Mouse (Mus musculus): ENCODE measurements around the gene Rubcnl. TPM values are rescaled to one million over a fixed set of nuclear protein-coding genes. Genes with fewer than 3 reads are reported as not detected.

Gene Rubcnl
- polyA plus RNA-seq, 1 experiment: 2.6 TPM

GRCm38 (mm10) chr14:75064520-75064919 is 48.7 kb downstream of the Rubcnl start:
- 76% methylated on average over 7 of the region's 7 CpGs for WGBS
- no peak for DNase-seq (ENCODE audit: low read depth, low spot score)

- 95% methylated on average over 5 of the region's 5 CpGs for WGBS
- no peak for DNase-seq (ENCODE audit: low read depth, low spot score)
Measured at GRCm38 (mm10) chr14:75065211-75065610, 49.4 kb downstream of the Rubcnl start.

- no peak for DNase-seq (ENCODE audit: low read depth, low spot score)
- 73% methylated on average over 19 of the region's 19 CpGs for WGBS
Measured at GRCm38 (mm10) chr14:75068430-75069112, 52.7 kb downstream of the Rubcnl start.

- 73% methylated on average over 7 of the region's 7 CpGs for WGBS
- DNase-seq (ENCODE audit: low read depth, low spot score): no peak
Measured at GRCm38 (mm10) chr14:75069356-75069979, 53.6 kb downstream of the Rubcnl start.

GRCm38 (mm10) chr14:75071091-75071490 is 55.3 kb downstream of the Rubcnl start:
- WGBS: 88% methylated on average over 15 of the region's 15 CpGs

GRCm38 (mm10) chr14:75075299-75076180 is 59.7 kb downstream of the Rubcnl start:
- WGBS: 69% methylated on average over 10 of the region's 10 CpGs

More at GRCm38 (mm10) chr14:75071091-75071490, 55.3 kb downstream of the Rubcnl start:
- DNase-seq (ENCODE audit: low read depth, low spot score): no peak

DNA sequence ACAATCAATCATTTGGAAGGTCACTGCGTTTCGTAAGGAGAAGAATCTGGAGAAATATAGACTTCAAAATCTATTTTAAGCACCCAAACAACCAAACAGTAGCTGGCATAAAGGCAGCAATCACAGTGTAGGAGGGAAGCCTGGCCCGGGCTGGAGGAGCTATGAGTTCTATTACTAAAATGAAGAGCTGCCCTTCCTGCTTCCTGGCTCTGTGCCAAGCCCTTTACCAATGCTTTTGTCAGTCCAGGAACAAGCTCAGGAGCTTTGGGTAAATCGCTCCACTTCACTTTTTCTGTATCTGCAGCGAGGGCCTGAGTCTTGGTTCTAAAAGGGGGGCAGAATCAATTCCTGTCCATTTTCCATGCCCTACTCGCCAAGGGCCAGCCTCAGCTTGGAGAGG is 62.1 kb downstream of the Rubcnl start:
- DNase-seq (ENCODE audit: low read depth, low spot score): no peak
- 61% methylated on average over 6 of the region's 6 CpGs for WGBS

More at GRCm38 (mm10) chr14:75075299-75076180, 59.7 kb downstream of the Rubcnl start:
- DNase-seq (ENCODE audit: low read depth, low spot score): no peak

Other genes starting within 250 kb of the Rubcnl start
- gene Lrch1, start 68.2 kb upstream of the Rubcnl start, polyA plus RNA-seq (2012; rRNA removed): 6.5 and 10.0 TPM in 2 replicates
- gene Lrrc63, start 114.9 kb downstream of the Rubcnl start, polyA plus RNA-seq (2012; rRNA removed): not detected in 2 replicates
- 18.4 and 18.5 TPM in 2 replicates for gene Lcp1, start 115.1 kb downstream of the Rubcnl start, polyA plus RNA-seq (2012; rRNA removed)
- not detected in 2 replicates for gene Cpb2, start 226.3 kb downstream of the Rubcnl start, polyA plus RNA-seq (2012; rRNA removed)

All from large intestine, adult 2 months (tissue).